Mouse (Mus musculus) thymus, adult 18-20 months (tissue): ENCODE results near the gene Itprid1.

Experiments
- DNase-seq, 2 experiments: peaks; one replicate each; pipeline ENCODE4 v3.0.0; 2022; ENCODE audit warnings: mixed read lengths in 2 of 2

The Itprid1 gene

GRCm38 (mm10) chr6:55901568-55902328, 65.1 kb downstream of the Itprid1 start:
- no peak for DNase-seq

DNA sequence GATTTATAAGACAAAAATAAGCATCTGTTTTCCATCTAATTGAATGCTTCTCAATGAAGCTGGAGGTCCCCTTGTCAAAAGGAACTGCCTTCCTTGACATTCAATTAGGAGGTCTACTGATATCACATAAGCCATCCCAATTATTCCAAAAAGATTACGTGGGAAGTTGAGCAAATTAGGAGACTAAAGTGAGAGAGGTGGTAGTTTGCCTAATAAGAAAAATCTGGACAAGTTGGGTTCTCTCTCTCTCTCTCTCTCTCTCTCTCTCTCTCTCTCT, 65.6 kb downstream of the Itprid1 start:
- no peak for DNase-seq

DNA sequence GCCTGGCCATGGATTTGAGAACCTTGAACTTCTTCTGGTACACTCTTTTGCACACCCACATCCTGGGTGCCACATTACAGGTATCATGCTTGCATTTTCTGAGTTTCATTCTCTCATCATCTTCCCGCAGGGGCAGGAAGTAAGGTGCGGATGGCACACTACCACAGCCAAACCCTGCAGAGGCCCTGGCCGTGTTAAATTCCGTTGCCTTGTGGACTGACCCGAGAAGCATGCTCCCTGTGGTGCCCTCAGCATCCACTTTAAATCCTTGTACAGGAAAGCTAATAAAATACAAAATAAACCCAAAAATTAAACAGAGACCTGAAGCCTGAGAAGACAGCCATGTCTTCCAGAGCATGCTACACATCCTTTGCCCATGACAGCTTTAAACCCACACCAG, 82.5 kb downstream of the Itprid1 start:
- DNase-seq = no peak

- DNase-seq = no peak
Observed at GRCm38 (mm10) chr6:55920282-55920720, 83.6 kb downstream of the Itprid1 start.

DNA sequence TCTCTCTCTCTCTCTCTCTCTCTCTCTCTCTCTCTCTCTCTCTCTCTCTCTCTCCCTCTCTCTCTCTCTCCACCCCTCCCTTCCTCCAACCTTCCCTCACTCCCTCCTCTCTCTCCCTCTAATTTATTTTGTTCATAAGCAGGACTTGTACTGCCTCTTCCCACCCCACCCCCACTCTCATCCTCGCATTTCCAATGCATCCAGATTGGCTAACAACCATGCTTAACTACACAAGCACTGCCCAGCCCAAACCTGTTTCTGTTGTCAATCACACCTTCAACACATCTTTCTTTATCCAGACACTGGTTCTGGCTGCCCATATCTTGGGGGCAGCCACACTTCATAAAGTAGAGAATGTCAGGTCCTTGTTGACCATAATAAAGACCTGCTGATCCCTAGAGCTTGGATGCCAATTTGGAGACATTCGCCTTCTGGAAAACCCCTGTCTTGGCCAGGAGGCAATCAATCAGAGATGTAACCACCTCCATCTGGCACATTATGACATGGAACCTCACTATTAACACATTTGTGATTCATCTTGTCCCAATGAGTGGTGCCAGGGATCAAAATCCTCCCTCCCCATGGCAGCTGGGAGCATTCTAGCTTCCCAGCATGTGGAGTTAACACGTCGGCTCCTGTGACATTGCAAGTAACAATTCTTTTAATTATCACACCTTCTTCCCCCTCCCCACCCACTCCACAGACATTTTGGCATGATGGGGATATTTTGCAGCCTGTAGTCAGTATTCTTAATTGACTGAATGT, 84.4 kb downstream of the Itprid1 start:
- no peak for DNase-seq

DNA sequence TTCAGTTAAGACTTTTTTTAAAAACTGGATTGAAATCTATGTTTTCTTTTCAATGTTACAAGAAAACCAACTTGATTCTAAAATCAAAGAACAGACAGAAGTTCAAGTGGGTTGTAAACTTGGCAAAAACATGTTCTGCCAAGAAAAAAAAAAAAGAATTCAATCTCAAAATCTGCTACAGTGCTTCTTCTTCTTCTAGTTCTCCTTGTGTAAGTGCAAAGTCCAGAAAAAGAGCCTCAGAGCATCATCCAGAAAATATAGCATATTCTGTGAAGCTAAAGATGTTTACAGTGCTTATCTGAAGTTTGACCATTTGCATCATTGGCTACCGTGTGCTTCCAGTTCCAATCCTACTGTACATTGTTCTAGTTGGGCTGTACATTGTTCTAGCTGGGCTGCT, 108.0 kb downstream of the Itprid1 start:
- DNase-seq = no peak

DNA sequence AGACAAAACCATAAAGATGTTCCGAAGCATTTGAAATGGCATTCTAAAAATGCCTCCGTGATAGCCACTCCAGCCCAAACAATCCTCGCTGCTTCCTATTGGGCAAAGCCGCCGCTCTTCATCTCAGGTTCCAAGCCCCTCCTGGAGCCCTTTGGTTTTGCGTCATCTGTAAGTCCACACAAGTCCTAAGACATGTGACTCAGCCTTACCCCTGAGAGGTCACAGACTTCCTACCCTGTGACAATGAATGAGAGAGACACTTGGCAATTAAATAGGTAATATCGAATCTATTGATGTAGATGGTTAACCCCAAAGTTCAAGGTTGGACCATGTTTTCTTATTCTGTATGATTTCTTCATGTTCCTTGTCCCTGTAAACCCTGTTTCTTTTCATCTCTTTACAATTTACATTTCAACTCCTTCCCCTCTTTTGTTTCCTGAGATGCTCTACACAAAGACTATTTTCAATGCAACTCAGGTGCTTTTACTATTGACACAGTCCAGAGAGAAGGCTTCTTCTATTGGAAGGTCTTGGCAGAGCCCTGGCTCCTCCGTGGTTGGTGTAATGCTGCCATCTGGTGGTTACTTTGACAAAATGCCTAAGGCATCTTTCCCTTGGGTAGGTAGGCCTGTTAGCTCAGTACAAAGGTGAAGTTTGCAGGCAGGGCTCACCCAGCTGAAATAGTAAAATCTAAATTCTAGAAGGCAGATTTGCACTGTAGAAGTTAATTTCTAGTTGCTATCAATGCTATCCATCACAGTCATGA, 113.8 kb downstream of the Itprid1 start:
- no peak for DNase-seq

DNA sequence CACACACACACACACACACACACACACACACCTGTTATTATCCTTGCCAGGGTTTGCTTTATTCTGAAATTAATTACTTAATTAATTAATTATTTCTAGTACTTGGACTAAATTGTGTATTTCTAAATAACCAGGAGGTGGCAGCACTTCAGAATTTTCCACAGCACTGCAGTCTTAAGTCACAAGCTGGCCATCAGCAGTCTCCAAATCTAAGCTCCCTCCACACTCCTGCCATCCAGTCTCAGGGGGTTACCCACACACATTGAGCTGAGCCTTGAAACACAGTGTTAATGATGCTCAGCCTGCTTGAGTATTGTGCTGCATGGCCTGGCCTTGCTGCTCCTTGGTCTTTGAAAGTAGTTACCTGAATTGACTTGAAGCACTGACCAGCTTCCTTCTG, 136.3 kb downstream of the Itprid1 start:
- no peak for DNase-seq

- no peak for DNase-seq
Observed at GRCm38 (mm10) chr6:55979766-55980165, 143.1 kb downstream of the Itprid1 start.

- no peak for DNase-seq
Observed at GRCm38 (mm10) chr6:56008711-56009110, 172.0 kb downstream of the Itprid1 start.

GRCm38 (mm10) chr6:56012384-56012783, 175.7 kb downstream of the Itprid1 start:
- no peak for DNase-seq

- DNase-seq = no peak
Observed at GRCm38 (mm10) chr6:56017291-56017994, 180.7 kb downstream of the Itprid1 start, which contains the start of gene Ppp1r17. TSS of gene Ppp1r17 (plus strand) at chr6:56017497.

GRCm38 (mm10) chr6:56019632-56020031, 182.9 kb downstream of the Itprid1 start:
- no peak for DNase-seq

DNA sequence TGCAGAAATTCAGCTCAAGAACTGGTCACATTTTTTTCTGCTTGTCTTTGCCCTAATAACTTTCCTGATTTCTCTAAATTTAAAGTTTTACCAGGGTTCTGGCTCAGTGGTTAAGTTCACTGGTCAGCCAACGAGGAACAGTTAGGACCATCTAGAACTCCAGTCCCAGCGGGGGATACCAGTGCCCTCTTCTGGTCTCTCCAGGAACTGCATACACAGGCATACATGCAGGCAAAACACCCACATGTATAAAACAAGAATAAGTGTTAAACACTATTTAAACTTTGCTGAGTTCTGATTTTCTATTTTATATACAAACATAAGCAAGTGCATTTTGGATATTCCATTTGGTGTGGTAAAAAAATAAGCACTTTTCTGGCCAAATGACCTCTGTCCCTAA, 188.8 kb downstream of the Itprid1 start:
- DNase-seq = no peak

DNA sequence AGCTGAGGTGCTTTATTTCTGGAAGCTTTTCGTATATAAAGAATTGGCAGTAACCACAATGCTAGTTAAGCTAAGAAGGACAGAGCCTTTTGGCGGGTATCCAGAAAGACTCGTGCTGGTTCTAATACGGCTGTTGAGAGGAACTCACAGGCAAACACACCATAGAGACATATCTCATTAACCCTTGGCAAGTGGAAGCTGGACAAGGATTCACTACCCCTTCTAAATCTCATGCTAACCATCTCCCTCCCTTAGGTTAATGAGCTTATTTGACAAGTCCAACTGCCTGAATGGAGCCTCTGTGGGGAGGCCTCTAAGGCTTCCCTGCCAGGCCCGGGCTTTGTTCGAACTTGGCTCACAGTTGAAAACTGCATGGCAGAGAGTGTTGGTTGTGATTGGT, 190.6 kb downstream of the Itprid1 start:
- no peak for DNase-seq

DNA sequence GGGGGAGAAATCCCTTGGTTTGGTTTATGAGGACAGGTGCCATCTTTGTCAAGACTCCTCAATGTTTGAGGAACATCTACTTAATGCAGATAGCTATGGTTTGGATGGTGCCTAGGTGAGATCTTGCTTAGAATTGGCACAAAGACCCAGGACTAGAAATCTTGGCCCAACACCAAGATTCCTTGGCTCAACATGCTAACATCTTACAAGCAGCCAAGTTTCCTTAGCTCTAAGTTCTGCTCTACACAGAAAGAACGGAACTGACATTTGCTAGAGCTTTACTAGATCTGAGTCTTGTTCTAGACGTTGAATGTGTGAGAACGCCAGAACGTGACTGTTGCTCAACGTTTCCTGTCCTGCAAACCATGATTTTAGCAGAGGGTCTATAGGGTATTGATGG, 191.3 kb downstream of the Itprid1 start:
- DNase-seq = no peak
